13 mouse cellular contexts compared by ENCODE assay signal in the genomic region with DNA sequence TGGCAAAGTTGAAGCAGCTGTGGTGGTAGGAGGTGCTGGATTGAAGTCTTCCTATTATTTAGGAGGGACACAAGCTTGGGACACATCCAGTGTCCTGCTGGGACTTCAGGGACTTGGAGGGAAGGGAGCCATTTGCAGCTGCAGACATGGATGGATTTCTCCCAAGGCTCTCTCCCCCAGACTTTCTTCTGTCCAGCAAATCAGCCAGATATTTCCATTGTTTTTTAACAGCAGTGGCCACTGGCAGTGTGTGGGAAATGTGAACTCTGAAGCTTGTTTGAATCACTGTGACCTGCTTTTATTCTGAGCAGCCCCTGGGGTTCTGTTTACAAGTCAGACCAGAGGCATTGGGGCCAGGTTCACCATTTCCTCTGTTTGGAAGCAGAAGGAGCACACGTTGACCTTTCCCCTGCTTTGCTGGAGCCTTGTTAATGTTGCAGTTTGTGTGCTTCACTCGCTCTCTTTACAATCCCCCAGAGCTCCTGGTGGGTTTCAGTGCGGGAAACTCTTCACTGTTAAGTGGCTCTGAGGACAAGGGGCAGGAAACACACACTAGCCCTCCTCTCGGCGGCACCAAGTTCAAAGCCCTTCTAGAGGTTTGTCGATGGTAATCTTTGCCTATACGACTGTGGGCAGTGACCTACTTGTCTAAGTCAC.
DNase-seq lines count a peak whose midpoint lies in the region; ATAC-seq and TF ChIP-seq lines count a peak whose summit lies in the region.
"Had no signal": no experiment of that assay in that cellular context is flagged by ENCODE, and none has a peak within 500 bp of the region (broad histone marks: within the 10 kb centered on the region; RNA-seq: fewer than 3 reads in every experiment).

No protein-coding gene starts in this region.

- H3K4me2 ChIP-seq in limb, embryonic 11.5 days (ENCODE audit: low read depth, severe bottlenecking), result no peak overlapping the region
- H3K4me2 ChIP-seq: liver, embryonic 13.5 days; neural tube, embryonic 13.5 days had no signal

- ATAC-seq in limb, embryonic 11.5 days (ENCODE audit: insufficient number of reproducible peaks, low FRiP score, low TSS enrichment, low read depth), result peak; percentile 17; the same call in 1 of the 2 replicates
- no peak for ATAC-seq in megakaryocyte progenitor cell, adult 5-6 weeks (replicated peaks; ENCODE audit: poor library complexity)
- ATAC-seq in megakaryocyte-erythroid progenitor cell, adult 5-6 weeks (replicated peaks; ENCODE audit: low FRiP score, low TSS enrichment, poor library complexity, severe bottlenecking), result no peak

- intact Hi-C loops in left cerebral cortex, postnatal 4 days (cut with DNase I), result no loop called here
- intact Hi-C loops in left cerebral cortex, adult 2 months (cut with DNase I), result no loop called here

- no peaks in the 10 kb centered on the region for H3K36me3 ChIP-seq in embryonic facial prominence, embryonic 10.5 days (replicated peaks)
- H3K36me3 ChIP-seq in limb, embryonic 11.5 days (ENCODE audit: control insufficient read depth, insufficient read depth, low read length), result no peaks in the 10 kb centered on the region
- H3K36me3 ChIP-seq: liver, embryonic 13.5 days; neural tube, embryonic 13.5 days had no signal

- peak; percentile 10 for DNase-seq in left cerebral cortex, postnatal 4 days
- DNase-seq in left cerebral cortex, adult 2 months (ENCODE audit: extremely low spot score in 1 of 2, low spot score in 2 of 2), result no peak
- DNase-seq in embryonic facial prominence, embryonic 10.5 days (ENCODE audit: low spot score), result peak; percentile 17
- DNase-seq in gastrocnemius, postnatal 25 days, result peak; percentile 75
- DNase-seq in limb, embryonic 11.5 days (ENCODE audit: low spot score), result peak; percentile 52
- no peak for DNase-seq in urinary bladder, postnatal 14 days (ENCODE audit: low spot score)
- DNase-seq: cerebellum, adult 18-20 months; liver, embryonic 13.5 days; thymus, postnatal 36 days had no signal

- no peaks in the 10 kb centered on the region for H3K9me3 ChIP-seq in embryonic facial prominence, embryonic 10.5 days
- no peaks in the 10 kb centered on the region for H3K9me3 ChIP-seq in limb, embryonic 11.5 days (ENCODE audit: control insufficient read depth, low read length)
- H3K9me3 ChIP-seq: liver, embryonic 13.5 days; neural tube, embryonic 13.5 days had no signal

- H3K27ac ChIP-seq in left cerebral cortex, adult 2 months, result no peak overlapping the region
- H3K27ac ChIP-seq in embryonic facial prominence, embryonic 10.5 days (replicated peaks), result no peak overlapping the region; the same call in 1 of the 2 replicates
- peak overlapping the region; percentile 30 for H3K27ac ChIP-seq in limb, embryonic 11.5 days (replicated peaks; ENCODE audit: low read depth, low read length)
- H3K27ac ChIP-seq: liver, embryonic 13.5 days; neural tube, embryonic 13.5 days had no signal

- peaks cover 26% of the 10 kb centered on the region for H3K4me1 ChIP-seq in embryonic facial prominence, embryonic 10.5 days
- H3K4me1 ChIP-seq in limb, embryonic 11.5 days (ENCODE audit: control insufficient read depth, insufficient read depth, low read length), result peaks cover 9% of the 10 kb centered on the region; the same call in 1 of the 2 replicates
- H3K4me1 ChIP-seq: liver, embryonic 13.5 days; megakaryocyte, embryonic 14.5 days had no signal

- no peak overlapping the region for H3K9ac ChIP-seq in limb, embryonic 11.5 days (ENCODE audit: low read length)
- H3K9ac ChIP-seq: liver, embryonic 13.5 days; neural tube, embryonic 13.5 days had no signal

- no peak for TF ChIP-seq CTCF in left cerebral cortex, adult 2 months (IDR thresholded peaks at IDR 0.05)

- H3K27me3 ChIP-seq in embryonic facial prominence, embryonic 10.5 days (replicated peaks; ENCODE audit: low read depth, poor library complexity, severe bottlenecking), result no peaks in the 10 kb centered on the region
- no peaks in the 10 kb centered on the region for H3K27me3 ChIP-seq in limb, embryonic 11.5 days (ENCODE audit: control insufficient read depth, insufficient read depth, low read length)
- H3K27me3 ChIP-seq: liver, embryonic 13.5 days; megakaryocyte, embryonic 14.5 days; neural tube, embryonic 13.5 days had no signal

- H3K4me3 ChIP-seq in left cerebral cortex, adult 2 months, result no peak overlapping the region
- no peak overlapping the region for H3K4me3 ChIP-seq in embryonic facial prominence, embryonic 10.5 days
- no peak overlapping the region for H3K4me3 ChIP-seq in limb, embryonic 11.5 days (ENCODE audit: low read depth, low read length)
- H3K4me3 ChIP-seq: liver, embryonic 13.5 days; megakaryocyte, embryonic 14.5 days; neural tube, embryonic 13.5 days had no signal

- WGBS in embryonic facial prominence, embryonic 10.5 days, result 36% methylated on average over 7 of the region's 7 CpGs
- 29% methylated on average over 7 of the region's 7 CpGs for WGBS in limb, embryonic 11.5 days

Comparison
In these comparisons a context has a peak if more than half of its experiments do, and no peak if none do; other contexts are left out.
1. DNase-seq: peak in left cerebral cortex, postnatal 4 days (single experiment), embryonic facial prominence, embryonic 10.5 days (single experiment), gastrocnemius, postnatal 25 days (single experiment) and limb, embryonic 11.5 days (single experiment); none in left cerebral cortex, adult 2 months (0 of 2) and urinary bladder, postnatal 14 days (single experiment).